Mouse (Mus musculus) gastrocnemius, adult 2 months (tissue): ENCODE data around the gene Cep131. TPM values are rescaled to one million over a fixed set of nuclear protein-coding genes. Genes with fewer than 3 reads are reported as not detected.

Experiments
- DNase-seq: peaks from one replicate; pipeline ENCODE4 v3.0.0; 2022
- H3K27ac ChIP-seq: fragments of 200-600 bp; 2 replicates; pipeline ENCODE4 v1.8.1; 2022; ENCODE audit warnings: mild to moderate bottlenecking
- H3K4me3 ChIP-seq: fragments of 200-600 bp; 2 replicates; pipeline ENCODE4 v1.8.1; 2022; ENCODE audit warnings: mild to moderate bottlenecking, moderate library complexity
- CTCF ChIP-seq: fragments of 200-600 bp; IDR thresholded peaks from 2 replicates; pipeline ENCODE4 v1.8.1; 2022; ENCODE audit warnings: antibody characterized with exemption, mild to moderate bottlenecking, moderate library complexity
- intact Hi-C: fragments of 180-260 bp; cut with DNase I; formaldehyde crosslinking; loops from one replicate; pipeline ENCODE4 v1.15.1; 2025
- microRNA-seq: library from miRNA; unstranded; fragments of <30 nt; microRNA quantifications from one replicate; pipeline ENCODE4 v1.2.0, GENCODE M21; 2021
- total RNA-seq, 2 experiments: library from RNA; stranded (reverse); gene quantifications; 2 replicates each; pipeline ENCODE4 v1.2.3; 2021

Cep131 gene
- total RNA-seq, 2 experiments from 2014 or later = 5.3 to 9.5 TPM

DNA sequence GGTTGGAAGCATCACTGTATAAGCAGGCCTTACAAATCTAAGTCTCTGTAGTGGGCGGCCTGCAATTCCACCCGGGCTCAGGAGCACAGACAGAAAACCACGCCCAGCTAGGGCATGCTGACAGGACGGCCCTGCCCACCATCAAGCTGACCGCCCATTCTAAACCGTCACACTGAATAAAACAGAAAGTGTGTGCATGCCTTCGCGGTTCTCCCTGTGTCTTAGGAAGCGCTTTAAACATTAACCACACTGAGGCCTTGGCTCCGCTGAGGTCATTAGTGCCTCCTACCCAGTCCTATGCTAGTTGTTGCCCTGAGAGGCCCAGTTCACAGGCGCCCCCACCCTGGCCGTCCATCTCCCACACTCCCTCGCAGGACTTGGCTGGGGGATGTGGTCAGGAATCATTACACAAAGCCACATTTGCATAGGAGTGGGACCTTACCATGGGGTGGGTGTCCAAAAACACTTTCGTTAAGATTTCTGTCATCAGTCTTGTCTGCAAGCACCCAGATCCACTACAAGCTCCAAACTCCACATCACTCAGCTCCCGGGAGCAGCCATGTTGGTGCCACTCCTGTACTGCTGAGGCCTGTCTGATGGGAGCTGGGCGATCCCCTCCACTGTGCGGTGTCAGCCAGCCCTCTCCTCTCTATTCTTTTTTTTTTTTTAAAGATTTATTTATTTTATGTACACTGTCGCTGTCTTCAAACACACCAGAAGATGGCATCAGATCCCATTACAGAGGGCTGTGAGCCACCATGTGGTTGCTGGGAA, 58.1 kb downstream of the Cep131 start:
- no peak for DNase-seq
- no peak overlapping the region for H3K27ac ChIP-seq
- no peak for TF ChIP-seq CTCF
- intact Hi-C loops = loop anchor here (1.0 kb wide), 1 partner anchor 73 kb away; no protein-coding TSS in a partner anchor
- no peak overlapping the region for H3K4me3 ChIP-seq

DNA sequence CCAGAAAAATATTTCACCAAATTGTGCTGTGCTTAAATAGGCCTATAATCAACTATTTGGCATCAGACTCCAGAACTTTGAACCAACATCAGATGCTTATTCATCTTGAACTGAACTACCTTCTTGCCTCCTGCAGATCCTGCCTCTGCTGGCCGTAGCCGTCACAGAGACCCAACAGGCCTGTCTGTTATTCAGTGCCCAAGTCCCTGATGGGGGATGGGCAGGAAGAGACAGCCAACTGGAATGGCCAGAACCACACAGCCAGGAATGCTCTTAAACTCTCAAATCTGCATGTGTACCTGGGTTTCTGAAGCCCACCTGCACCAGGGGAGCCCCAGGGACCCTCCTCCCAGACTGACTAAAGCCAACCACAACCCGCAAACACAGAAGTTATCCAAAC, 59.7 kb downstream of the Cep131 start:
- no peak for DNase-seq
- TF ChIP-seq CTCF = no peak
- H3K27ac ChIP-seq = no peak overlapping the region
- H3K4me3 ChIP-seq = no peak overlapping the region
- intact Hi-C loops = no loop called here

- no peak for TF ChIP-seq CTCF
- intact Hi-C loops = no loop called here
- no peak overlapping the region for H3K4me3 ChIP-seq
- DNase-seq = no peak
- no peak overlapping the region for H3K27ac ChIP-seq
Measured at GRCm38 (mm10) chr11:120022841-120023240, 63.8 kb downstream of the Cep131 start.

DNA sequence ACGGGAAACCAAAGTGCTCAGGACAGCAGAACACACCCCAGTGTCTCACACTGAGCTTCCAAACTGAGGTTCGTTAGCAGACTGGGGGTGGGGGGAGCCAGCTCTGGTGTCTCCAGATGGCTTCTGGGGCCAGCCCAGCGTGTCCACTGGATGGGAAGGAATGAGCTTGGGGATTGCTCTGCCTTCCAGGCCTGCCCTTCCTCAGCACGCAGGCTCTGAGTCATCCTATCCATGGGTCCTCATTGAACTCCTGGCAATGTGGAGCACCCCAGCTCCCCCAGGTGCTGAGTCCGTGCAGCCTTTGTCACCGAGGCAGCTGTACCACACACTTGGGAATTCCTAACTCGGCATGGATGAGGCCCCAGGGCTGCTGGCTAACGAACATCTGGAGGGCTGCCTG, 64.4 kb downstream of the Cep131 start:
- Histone ChIP-seq H3K4me3 (no peak overlapping the region), H3K27ac (no peak overlapping the region)
- intact Hi-C loops = no loop called here
- no peak for TF ChIP-seq CTCF
- no peak for DNase-seq

DNA sequence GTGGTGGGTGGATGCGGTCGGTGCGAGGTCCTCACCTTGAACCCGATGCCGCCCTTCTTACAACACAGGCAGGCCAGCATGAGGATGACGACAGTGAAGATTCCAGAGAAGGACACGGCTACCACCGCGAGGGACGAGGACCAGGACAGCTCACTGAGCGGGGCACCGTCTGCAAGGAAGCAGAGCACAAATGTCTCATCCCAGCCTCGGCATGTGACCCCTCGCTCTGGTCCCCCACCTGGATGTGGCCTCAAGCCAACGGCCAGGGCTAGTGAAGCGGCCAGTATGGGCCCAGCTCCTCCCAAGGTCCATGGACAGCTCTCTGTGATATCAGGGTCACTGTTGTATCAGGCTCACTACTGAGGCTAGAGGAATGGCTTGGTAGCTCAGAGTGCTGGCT, 65.3 kb downstream of the Cep131 start:
- intact Hi-C loops = no loop called here
- no peak overlapping the region; the same call in 1 of the 2 replicates for H3K27ac ChIP-seq
- TF ChIP-seq CTCF = no peak

GRCm38 (mm10) chr11:120019542-120020440, 66.8 kb downstream of the Cep131 start:
- no peak for DNase-seq
- Histone ChIP-seq H3K27ac (peak overlapping the region; percentile 49), H3K4me3 (peak overlapping the region; percentile 7)
- intact Hi-C loops = no loop called here
- no peak for TF ChIP-seq CTCF

More for the DNA sequence above, 65.3 kb downstream of the Cep131 start:
- DNase-seq = no peak
- no peak overlapping the region for H3K4me3 ChIP-seq

- DNase-seq = no peak
- intact Hi-C loops = no loop called here
- Histone ChIP-seq H3K27ac (peak overlapping the region; percentile 38; the same call in 1 of the 2 replicates), H3K4me3 (peak overlapping the region; percentile 35)
- no peak for TF ChIP-seq CTCF
Measured at GRCm38 (mm10) chr11:120017011-120017410, 69.6 kb downstream of the Cep131 start.

DNA sequence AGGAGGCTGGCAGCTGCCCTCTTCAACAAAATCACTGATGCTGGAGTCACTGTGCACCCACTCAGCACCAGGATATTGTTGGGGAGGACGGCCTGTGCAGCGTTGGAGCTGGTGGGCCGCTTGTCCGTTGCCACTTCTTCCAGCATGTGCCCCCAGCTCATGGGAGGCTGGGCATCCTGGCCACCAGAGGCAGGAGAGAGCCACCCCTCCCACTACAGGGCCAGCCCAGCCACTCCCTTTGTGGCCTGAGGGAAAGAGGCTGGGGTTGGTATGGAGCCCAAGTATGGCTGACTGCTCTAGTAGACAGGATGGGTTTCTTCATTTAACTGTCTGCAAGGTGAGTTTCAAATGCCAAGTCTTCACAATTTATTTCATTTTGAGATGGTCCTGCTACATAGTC, 71.9 kb downstream of the Cep131 start:
- Histone ChIP-seq H3K4me3 (peak overlapping the region; percentile 20; the same call in 1 of the 2 replicates), H3K27ac (no peak overlapping the region)
- peak; percentile 12; the same call in 1 of the 2 replicates for TF ChIP-seq CTCF
- intact Hi-C loops = no loop called here
- no peak for DNase-seq

Small RNA genes within 50 kb of the gene (microRNA-seq; reads per million reads assigned to microRNA genes)
- not detected for gene Gm25948
- not detected for gene Mir3065
- gene Mir338 = not detected

Other genes with a start within 250 kb of the Cep131 start
- gene Chmp6, start 173.4 kb downstream of the Cep131 start, total RNA-seq = 10 to 100 TPM; 29.6 to 31.3 TPM
- 1 to 10 TPM; 1.5 to 2.0 TPM for gene Baiap2, start 144.1 kb downstream of the Cep131 start, total RNA-seq
- 1 to 10 TPM; 2.8 to 2.9 TPM for gene Aatk, start 39.7 kb downstream of the Cep131 start, total RNA-seq
- 1 to 10 TPM; 4.5 to 5.5 TPM for gene Tepsin, start 11.9 kb upstream of the Cep131 start, total RNA-seq
- gene Ndufaf8, start 12.1 kb upstream of the Cep131 start, total RNA-seq = 10 to 100 TPM; 38.3 to 43.3 TPM
- gene Slc38a10, start 64.5 kb upstream of the Cep131 start, total RNA-seq = 10 to 100 TPM; 32.2 to 51.7 TPM
- 1 to 10 TPM; 3.5 to 5.3 TPM for gene Bahcc1, start 146.1 kb upstream of the Cep131 start, total RNA-seq